Mouse (Mus musculus) T-helper 1 cell (primary cell): Measurements from ENCODE around the gene Tbxa2r.

Experiments used
- in situ Hi-C: fragments of 300-600 bp; cut with MboI, MseI; formaldehyde crosslinking; loops from one replicate; pipeline ENCODE4 v1.15.1; 2025; ENCODE audit warnings: high pct_unique_total_duplicates

Tbxa2r gene

DNA sequence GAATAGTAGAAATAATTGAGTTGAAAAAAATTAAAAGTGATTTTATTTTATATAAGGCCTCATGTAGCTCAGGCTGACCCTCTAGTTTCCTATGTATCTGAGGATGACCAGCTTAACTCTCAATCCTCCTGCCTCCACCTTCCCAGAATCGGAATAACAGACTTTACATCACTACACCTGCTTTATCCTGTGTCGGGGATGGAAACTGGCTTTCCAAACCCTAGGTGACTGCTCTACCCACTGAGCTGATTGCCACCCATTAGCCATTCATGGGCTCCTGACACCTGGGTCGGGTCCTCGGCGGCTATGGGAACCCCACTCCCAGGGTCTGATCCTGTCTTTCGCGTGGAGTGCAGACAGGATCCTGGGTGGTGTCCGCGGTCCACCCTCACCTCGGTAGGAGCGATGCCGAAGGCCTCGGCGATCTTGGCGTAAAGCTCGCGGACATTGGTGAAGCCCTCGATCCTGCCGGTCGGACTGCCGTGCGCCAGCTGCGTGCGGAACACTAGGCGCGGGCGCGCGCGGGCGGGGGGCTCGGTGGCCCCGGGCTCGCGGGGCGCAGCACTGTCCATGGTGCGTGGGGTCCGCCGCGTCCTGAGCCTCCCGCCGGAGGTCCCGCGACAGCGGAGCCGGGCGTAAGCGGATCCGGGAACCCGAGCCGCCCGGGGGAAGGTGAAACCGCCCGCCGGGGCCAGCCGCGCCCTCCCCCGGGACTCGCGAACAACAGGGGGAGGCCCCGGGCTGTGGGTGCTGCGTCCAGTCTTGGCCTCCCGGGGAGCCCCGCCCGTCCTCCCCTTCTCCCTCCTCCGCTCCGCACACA, 14.4 kb downstream of the Tbxa2r start, which contains the start of gene Gipc3:
Gipc3 (minus strand) TSS at position 581 of the 820 bp plus-strand sequence.
- in situ Hi-C loops = no loop called here

DNA sequence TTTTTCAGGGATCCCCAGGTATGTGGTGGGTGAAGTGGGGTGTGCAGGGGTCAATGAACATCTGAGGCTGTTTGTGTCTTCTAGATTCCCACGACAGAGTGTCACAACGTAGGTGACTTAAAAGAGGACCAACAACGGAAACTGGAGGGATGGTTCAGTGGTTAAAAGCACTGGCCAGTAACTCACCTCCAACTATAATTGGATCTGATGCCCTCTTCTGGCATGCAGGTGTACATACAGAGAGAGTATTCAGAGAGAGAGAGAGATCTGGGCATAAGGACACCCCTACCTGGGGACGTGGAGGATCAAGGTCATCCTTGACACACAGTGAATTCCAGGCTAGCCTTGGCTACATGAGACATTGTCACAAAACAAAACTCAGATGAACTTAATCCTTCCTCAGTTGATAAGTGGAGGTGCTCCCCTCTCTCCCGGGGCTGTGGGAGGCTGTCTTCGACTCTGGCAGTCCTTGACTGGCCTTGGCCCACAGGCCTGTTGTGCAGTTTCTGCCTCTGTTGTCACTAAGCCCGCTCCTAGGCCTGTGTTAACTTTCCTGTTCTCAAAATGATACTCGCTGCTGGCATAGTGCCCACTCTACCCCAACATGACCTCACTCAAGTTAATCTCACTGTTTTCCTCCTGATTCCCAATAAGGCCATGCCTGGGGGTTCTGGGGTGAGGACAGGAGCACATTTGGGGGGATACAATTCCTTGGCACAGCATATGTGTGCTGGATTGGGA, 16.1 kb downstream of the Tbxa2r start:
- in situ Hi-C loops = no loop called here

- in situ Hi-C loops = no loop called here
These were observed 16.6 kb downstream of the Tbxa2r start for GRCm38 (mm10) chr10:81345162-81345534.

DNA sequence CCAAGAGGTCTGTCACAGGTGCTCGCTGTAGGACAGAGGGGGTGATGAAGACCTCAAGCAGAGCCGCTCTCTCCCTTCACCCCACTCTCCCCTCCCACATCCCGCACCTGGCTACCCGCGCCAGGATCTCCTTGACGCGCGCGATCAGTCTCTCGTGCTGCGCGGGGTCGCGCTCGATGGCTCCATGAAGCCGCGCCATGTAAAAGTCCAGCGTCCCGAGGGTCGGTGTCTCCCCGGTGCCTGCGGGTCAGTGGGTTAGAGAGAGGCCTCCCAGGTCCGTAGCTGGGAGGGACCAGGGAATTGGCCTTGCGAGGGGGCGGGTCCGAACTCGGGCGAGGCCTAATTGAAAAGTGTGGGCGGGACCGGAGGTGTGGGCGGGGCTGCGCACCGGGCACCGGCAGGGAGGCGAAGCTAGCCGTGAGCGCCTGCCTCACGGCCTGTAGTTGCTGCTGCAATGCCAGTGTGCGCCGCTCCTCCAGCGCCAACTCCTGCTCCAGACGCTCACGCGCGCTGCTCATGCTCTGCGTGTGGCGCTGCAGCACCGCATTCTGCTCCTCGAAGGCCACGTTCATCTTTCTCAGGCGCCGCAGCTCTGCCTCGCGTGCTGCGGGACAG, 18.0 kb downstream of the Tbxa2r start:
- in situ Hi-C loops = no loop called here

DNA sequence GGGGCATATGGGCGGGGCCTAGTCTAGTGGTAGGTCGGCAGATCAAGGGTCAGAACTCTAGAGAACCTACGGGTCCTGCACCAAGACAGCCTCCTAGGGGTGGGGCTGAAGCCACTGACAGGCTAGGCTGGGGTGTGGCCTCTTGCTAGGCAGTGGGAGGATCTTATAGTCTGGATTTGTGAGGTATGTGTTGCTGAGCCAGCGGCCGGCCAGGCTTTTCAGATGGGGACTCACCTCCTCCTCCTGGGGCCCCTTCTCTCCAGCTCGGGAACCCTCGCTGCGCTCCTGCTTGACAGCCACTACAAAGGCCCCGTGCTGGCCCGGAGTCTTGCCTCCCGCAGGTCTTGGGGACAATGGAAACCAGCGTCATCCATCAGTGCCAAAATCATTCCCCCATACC, 20.6 kb downstream of the Tbxa2r start:
- in situ Hi-C loops = no loop called here

DNA sequence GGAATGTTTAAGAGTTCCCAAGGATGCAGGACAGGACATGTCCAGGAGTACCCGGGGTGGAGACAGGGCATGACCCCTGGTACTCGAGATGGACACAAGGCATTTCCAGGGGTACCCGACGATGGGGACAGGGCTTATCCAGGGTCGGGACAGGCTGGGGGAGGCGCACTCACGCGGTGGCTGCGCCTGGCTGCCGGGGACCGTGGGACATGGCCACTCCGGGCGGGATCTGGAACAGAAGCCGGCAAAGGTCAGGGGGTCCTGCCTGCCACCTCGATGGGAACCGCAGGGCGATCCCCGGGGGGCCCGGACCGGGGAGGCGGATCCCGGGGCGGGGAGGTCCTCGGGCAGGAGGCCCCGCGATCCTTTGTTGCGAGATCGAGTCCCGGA, 21.4 kb downstream of the Tbxa2r start:
- in situ Hi-C loops = no loop called here

DNA sequence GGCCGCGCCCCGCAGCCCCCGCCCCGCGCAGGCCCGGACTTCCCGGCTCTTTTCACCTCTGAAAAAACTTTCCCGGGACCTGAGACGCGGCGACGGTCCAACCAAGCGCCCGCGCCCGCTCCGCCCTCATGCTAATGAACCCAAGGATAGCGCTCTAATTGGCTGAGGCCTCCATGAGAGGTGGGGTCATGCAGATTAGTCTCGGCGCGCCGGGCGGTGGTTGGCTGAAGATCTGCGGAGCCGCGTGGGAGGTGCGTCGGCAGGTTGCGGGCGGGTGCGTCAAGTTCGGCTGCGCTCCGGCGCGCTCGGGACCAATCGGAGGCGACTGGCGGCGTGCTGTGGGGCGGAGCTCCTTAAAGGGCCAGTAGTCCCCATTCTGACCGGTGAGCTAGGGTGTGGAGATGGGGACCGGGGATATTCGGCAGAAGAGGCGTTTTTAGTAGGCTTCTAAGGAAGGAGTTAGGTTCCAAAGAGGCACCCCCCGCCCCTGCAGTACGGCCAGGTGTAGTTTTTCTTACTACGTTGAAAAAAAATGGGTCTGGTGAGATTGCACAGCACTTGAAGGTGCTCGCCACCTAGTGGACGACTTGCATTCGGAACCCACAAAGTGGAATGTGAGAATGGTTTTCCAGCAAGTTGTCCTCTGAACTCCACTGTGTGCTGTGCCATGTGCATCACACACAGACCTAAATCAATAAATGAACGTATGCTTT, 22.0 kb downstream of the Tbxa2r start, which contains the start of gene Hmg20b:
Hmg20b (minus strand) TSS at position 130 of the 713 bp plus-strand sequence.
- in situ Hi-C loops = no loop called here

- in situ Hi-C loops = no loop called here
These were observed 23.3 kb downstream of the Tbxa2r start for GRCm38 (mm10) chr10:81351678-81352291.

GRCm38 (mm10) chr10:81354738-81355477, 26.4 kb downstream of the Tbxa2r start:
- in situ Hi-C loops = no loop called here

DNA sequence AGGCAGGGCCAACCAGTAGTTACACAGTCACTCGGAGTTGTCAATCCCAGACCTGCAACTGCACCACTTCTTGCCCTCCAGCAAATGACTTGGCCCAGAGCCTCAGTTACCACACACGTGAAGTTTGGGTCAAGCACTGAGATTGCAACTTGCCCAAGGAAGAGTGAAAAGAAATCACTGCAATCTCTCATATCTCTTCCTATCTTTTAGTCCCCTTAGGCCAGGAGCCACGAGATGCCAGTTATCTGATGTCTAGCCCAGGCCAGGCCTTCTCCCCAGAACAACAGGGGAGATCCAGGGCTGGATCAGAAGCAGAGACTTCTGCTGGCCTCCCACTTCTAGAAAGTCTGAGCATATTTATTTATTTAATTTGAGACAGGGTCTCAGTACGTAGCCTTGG, 27.0 kb downstream of the Tbxa2r start:
- in situ Hi-C loops = no loop called here

- in situ Hi-C loops = no loop called here
These were observed 27.9 kb downstream of the Tbxa2r start for GRCm38 (mm10) chr10:81356352-81356990.

- in situ Hi-C loops = no loop called here
These were observed 28.7 kb downstream of the Tbxa2r start, which contains the start of gene Mfsd12 for GRCm38 (mm10) chr10:81356991-81357844. Mfsd12 (plus strand) TSS chr10:81357491.

DNA sequence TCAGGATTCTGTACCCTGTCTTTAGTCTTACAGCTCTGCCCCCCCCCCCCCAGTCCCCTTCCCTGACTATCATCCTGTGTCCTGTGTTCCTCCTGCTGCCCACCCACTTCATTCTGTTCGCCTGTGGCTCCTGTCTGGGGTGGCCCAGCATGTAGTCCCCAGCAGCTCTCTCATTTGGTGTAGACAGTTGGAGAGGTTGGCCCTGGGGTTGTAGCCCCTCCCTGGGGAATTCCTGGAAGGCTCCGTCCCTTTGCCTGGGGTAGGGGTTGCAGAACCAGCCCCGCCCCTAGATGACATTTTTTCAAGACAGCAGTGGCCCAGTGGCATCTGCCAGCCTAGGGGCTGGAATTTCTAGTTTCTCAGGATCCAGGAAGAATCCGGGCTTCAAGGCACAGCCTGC, 29.7 kb downstream of the Tbxa2r start:
- in situ Hi-C loops = no loop called here

- in situ Hi-C loops = no loop called here
These were observed 30.3 kb downstream of the Tbxa2r start for GRCm38 (mm10) chr10:81358841-81359240.

GRCm38 (mm10) chr10:81360721-81361120, 32.2 kb downstream of the Tbxa2r start:
- in situ Hi-C loops = no loop called here

DNA sequence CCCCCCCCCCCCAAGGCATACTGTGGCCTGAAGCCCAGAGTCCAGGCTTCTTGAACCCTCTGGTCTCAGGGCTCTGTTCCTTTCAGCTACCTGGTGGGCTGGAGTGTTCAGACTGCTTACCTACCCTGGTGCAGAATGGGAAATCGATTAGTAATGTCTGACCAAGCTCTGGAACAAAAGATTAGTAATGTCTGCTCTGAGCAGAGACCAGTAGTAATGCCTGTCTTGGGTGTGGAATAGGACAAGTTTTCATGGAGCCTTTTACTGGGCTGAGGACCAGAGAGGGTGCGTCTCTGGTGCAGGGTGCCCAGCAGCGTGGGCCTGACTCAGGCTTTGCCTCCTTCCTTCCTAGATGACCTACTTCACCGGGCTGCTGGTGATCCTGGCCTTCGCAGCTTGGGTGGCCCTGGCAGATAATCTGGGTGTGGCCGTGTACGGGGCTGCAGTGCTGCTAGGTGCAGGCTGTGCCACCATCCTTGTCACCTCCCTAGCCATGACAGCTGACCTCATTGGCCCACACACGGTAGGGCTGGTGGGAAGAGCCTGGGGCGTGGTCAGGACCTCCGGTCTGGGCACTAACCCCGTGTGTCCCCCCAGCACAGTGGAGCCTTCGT, 33.9 kb downstream of the Tbxa2r start:
- in situ Hi-C loops = no loop called here

- in situ Hi-C loops = no loop called here
These were observed 35.2 kb downstream of the Tbxa2r start for GRCm38 (mm10) chr10:81363436-81364346.

DNA sequence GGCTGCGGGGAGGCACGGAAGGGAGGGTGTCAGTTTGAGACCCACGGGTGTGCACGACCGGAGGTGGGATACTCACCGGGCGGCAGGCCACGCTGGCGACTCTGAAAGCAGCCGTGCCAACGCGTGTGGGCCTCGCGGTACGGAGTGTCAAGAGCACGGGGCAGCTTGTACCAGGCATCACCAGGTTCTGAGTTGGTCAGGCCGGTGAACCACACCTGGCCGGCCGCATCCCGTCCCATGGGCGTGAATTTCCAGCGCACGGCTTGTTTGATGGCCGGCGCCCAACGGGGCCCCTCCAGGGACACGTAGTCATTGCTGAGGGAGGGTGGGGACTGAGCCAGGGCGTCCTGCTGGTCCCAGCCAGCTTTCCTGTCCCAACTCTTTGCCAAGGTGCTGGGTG, 36.1 kb downstream of the Tbxa2r start:
- in situ Hi-C loops = no loop called here
